Mouse (Mus musculus): ENCODE measurements around the gene Kxd1. TPM values are rescaled to one million over a fixed set of nuclear protein-coding genes. Genes with fewer than 3 reads are reported as not detected.

Kxd1 gene
- total RNA-seq, 2 experiments from 2014 or later = 64.9 to 73.0 TPM

Other genes starting within 250 kb of the Kxd1 start
- 1 to 10 TPM; 8.5 to 8.7 TPM for gene Homer3, start 245.1 kb downstream of the Kxd1 start, total RNA-seq (2021)
- 10 to 100 TPM; 25.3 to 27.5 TPM for gene Ddx49, start 225.5 kb downstream of the Kxd1 start, total RNA-seq (2021)
- gene Cope, start 225.4 kb downstream of the Kxd1 start, total RNA-seq (2021) = 100 to 1,000 TPM; 123 to 134 TPM
- 10 to 100 TPM; 14.5 to 24.5 TPM for gene Cers1, start 212.2 kb downstream of the Kxd1 start, total RNA-seq (2021)
- 1 to 10 TPM; 1.3 to 2.8 TPM for gene Gdf1, start 198.1 kb downstream of the Kxd1 start, total RNA-seq (2021)
- 10 to 100 TPM; 31.6 to 35.0 TPM for gene Upf1, start 174.7 kb downstream of the Kxd1 start, total RNA-seq (2021)
- gene Comp, start 154.4 kb downstream of the Kxd1 start, total RNA-seq (2021) = 10 to 100 TPM; 18.6 to 19.6 TPM
- 1 to 10 TPM; 6.4 to 7.4 TPM for gene Crtc1, start 88.4 kb downstream of the Kxd1 start, total RNA-seq (2021)
- gene Klhl26, start 51.0 kb downstream of the Kxd1 start, total RNA-seq (2021) = 1 to 10 TPM; 5.4 TPM
- not detected for gene Tmem59l, start 40.6 kb downstream of the Kxd1 start, total RNA-seq (2021)
- 1 to 10 TPM; 1.5 to 1.9 TPM for gene Crlf1, start 34.8 kb downstream of the Kxd1 start, total RNA-seq (2021)
- gene Rex1bd, start 21.2 kb downstream of the Kxd1 start, total RNA-seq (2021) = 100 to 1,000 TPM; 118 to 122 TPM
- gene Uba52, start 17.2 kb downstream of the Kxd1 start, total RNA-seq (2021) = 1,000 to 10,000 TPM; 1,030 to 1,066 TPM
- 100 to 1,000 TPM; 116 to 117 TPM for gene Fkbp8, start 232 bp downstream of the Kxd1 start, total RNA-seq (2021)
- gene Ell, start 11.5 kb upstream of the Kxd1 start, total RNA-seq (2021) = 10 to 100 TPM in 1 of 2 experiments, 1 to 10 TPM in 1; 9.0 to 10.3 TPM
- 10 to 100 TPM; 18.7 to 24.7 TPM for gene Isyna1, start 66.4 kb upstream of the Kxd1 start, total RNA-seq (2021)
- 10 to 100 TPM; 22.9 to 25.7 TPM for gene Ssbp4, start 80.9 kb upstream of the Kxd1 start, total RNA-seq (2021)
- gene Lrrc25, start 88.2 kb upstream of the Kxd1 start, total RNA-seq (2021) = under 1 TPM; 0.53 to 0.88 TPM
- not detected for gene Gdf15, start 104.5 kb upstream of the Kxd1 start, total RNA-seq (2021)
- gene Pgpep1, start 132.4 kb upstream of the Kxd1 start, total RNA-seq (2021) = 10 to 100 TPM; 18.2 to 21.6 TPM
- gene Lsm4, start 145.3 kb upstream of the Kxd1 start, total RNA-seq (2021) = 10 to 100 TPM; 65.9 to 77.0 TPM
- gene Jund, start 171.0 kb upstream of the Kxd1 start, total RNA-seq (2021) = 10 to 100 TPM; 73.5 to 87.4 TPM
- under 1 TPM in 1 of 2 experiments, not detected in 1; 0.04 TPM for gene Iqcn, start 175.5 kb upstream of the Kxd1 start, total RNA-seq (2021)
- not detected for gene Gm3336, start 190.6 kb upstream of the Kxd1 start, total RNA-seq (2021)
- gene Pde4c, start 195.8 kb upstream of the Kxd1 start, total RNA-seq (2021) = 1 to 10 TPM; 2.9 to 3.4 TPM
- 10 to 100 TPM; 44.3 to 45.1 TPM for gene Rab3a, start 226.7 kb upstream of the Kxd1 start, total RNA-seq (2021)
- gene Mpv17l2, start 233.0 kb upstream of the Kxd1 start, total RNA-seq (2021) = 10 to 100 TPM; 28.3 to 31.9 TPM
- 10 to 100 TPM; 23.0 to 27.9 TPM for gene Pik3r2, start 248.8 kb upstream of the Kxd1 start, total RNA-seq (2021)